Mouse (Mus musculus) liver, adult 10 weeks (tissue): Measurements from ENCODE around the gene Arhgap6. TPM values are rescaled to one million over a fixed set of nuclear protein-coding genes. Genes with fewer than 3 reads are reported as not detected.

ENCODE experiments used
- polyA plus RNA-seq: library from polyadenylated mRNA; stranded (reverse); fragments of 350-450 nt; fragmentation: Illumina TruSeq; extraction: RNeasy Lipid Tissue Mini Kit (QIAGEN cat#74804); gene quantifications from one replicate; pipeline ENCODE4 v1.2.3, GENCODE M21; 2014; ENCODE audit warnings: low read depth, low replicate concordance

Gene Arhgap6
- polyA plus RNA-seq, result 8.9 TPM

DNA sequence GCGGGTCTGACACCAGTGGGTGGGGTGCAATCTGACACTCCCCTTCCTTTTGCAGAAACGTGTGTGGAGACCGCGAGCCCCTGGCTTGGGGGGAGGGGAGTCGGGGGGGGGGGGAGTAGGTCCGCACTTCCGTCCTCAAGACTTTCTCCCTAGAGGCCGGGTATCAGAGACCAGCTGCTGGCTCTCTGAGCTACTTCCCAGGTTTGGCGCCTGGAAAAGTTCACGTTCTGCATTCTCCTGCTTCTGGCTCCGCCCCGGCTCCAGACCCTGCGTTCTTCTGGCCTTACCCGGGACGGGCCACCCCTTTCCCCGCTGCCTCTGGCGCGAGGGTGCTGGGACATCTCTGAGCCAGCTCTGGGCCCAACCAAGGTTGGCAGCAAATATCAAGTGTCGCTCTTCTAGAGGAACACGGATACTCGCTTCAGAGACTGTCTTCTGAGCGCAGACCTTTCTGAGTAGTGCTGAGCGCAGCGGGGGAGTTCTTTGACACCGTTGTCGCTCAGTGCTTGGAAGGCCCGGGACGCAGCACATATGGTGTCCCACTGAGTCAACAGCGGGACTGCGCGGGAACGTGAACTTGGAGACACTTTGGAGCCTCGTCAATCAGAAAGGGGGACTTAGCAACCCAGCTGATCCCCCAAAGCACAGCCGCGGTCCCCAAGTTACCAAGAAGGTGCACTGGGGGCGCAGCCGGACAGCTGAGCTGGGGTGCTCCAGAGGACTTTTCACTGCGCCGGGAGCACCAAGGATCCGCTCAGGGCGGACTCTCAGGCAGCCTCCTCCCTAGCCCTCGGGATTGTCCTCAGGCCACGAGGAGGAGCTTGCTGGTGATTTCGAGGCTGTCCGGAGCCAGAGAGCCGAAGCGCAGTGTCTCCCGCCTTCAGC, at the start of gene Arhgap6:
Gene Arhgap6 (plus strand): TSS at position 126 of the 885 bp plus-strand sequence.

DNA sequence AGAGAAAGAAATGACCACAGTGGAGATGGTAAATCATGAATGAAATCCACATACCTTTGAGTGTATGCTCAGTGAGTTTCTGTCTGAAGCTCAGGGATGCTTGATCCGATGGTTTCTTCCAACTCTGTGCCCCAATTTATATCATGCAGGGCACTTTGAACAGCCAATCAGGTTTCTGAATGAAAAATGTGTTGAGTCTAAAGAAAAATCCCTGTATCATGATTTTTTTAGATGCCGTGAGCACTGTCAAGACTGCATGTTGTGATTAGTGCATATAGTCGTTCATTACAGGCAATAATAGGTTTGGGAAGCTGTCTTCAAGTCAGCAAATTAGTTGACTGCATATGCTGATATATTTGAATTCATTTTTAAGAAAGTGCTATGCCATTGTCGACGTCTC, 392.2 kb downstream of the Arhgap6 start, which contains the start of gene Amelx:
Gene Amelx (minus strand): TSS at position 101 of the 400 bp plus-strand sequence.

DNA sequence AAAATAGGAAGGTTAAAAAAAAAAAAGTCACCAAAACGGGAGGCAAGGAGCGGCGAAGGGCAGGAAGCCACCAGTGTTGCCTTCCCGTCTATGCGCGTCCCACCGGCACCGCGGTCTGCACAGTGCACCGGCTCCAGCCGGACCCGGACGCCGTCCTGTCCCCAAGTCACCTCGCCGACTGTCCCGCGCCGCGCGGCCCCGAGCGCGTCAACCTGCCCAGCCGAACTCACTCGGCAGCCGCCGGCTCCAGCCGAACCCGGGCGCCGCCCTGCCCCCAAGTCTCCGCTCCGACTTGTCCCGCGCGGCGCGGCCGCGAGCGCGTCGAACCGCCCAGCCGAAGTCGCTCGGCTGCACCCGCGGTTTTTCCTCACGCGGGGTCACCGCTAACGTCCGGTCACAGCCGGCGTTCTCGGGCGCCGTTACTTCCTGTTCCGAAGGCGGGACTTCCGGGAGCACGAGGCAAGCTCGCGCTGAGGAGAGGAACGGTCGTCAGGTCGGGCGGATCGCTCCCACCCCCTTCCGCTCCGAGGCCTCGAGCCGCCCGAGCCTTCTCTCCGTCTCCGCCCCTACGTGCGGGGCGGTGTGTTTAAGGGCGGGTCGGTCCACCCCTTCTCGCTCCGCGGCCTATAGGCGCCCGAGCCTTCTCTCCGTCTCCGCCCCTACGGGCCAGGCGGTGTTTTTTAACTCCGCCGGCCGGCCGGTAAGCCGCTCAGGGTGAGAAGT, 525.2 kb downstream of the Arhgap6 start, which contains the start of gene Hccs:
Gene Hccs (minus strand): TSS at position 428 of the 723 bp plus-strand sequence.

Other genes with a start within 250 kb of the Arhgap6 start
- gene Frmpd4, start 217.9 kb upstream of the Arhgap6 start, polyA plus RNA-seq, result not detected
- gene Msl3, start 121.2 kb upstream of the Arhgap6 start, polyA plus RNA-seq, result 43.4 TPM